Mouse (Mus musculus): ENCODE data around the gene Arid4a. TPM values are rescaled to one million over a fixed set of nuclear protein-coding genes. Genes with fewer than 3 reads are reported as not detected.

The Arid4a gene
- polyA plus RNA-seq, 1 experiment = 14.0 TPM

DNA sequence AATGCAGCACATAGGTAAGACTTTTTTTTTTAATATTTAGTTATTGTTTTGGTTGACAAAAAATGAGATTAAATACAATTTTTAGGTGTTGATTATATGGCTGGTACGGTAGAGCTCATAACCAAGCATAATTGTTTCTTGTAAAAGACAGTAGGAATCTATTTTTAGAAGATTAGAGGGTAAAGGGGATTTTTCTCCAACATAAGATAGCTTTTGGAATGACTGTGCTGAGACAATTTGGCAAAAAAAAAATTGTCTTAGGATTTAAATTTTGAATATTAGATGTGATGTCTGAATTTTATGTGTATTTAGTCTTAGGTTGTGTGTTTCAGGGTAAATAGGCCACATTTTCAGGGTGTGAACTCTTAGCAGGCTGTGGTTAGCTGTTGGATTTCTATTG, 32.8 kb downstream of the Arid4a start:
- TF ChIP-seq POLR2A (IDR thresholded peaks at IDR 0.05; ENCODE audit: low read depth, low read length) (no peak), CTCF (IDR thresholded peaks at IDR 0.05; ENCODE audit: borderline replicate concordance, insufficient read depth, low read length) (no peak)
- H3K27ac ChIP-seq (ENCODE audit: insufficient read depth, low read length) = no peak overlapping the region
- peaks cover 7% of the 10 kb centered on the region; the same call in 1 of the 2 replicates for H3K4me1 ChIP-seq (ENCODE audit: control insufficient read depth, insufficient read depth, low read length)
- H3K4me3 ChIP-seq (ENCODE audit: insufficient read depth, low read length) = no peak overlapping the region

DNA sequence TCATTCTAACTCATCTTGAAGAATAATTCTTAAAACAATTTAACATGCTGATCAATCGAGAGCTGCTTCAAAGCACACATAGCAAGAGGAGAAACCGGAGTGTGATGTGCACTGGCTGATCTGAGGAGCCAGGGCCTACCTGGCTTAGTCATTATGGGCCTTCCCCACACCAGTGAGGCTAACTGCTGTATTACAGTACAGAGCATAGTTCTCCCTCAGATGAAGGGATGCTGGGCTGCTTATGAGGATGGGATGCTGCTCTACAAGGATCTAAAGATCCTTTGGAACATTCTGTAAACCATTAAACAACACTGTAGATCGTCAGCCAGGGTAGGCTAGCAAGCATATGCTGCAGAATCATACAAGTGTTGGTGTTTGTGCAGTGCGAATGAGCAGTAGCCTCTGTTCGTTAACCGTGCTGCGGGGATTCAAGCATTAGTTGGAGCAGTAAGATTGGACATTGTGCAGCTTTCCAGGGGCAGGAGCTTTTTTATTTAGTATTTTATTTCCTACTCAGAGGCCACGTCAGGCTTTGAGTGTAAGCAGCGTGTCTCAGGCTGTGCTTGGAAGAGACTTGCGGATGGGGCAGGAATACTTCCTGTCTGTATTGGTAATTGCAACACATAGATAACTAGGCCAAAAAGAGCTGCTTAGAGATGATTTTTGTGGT, 33.9 kb downstream of the Arid4a start:
- H3K27ac ChIP-seq (ENCODE audit: insufficient read depth, low read length) = no peak overlapping the region
- H3K4me3 ChIP-seq (ENCODE audit: insufficient read depth, low read length) = no peak overlapping the region
- H3K4me1 ChIP-seq (ENCODE audit: control insufficient read depth, insufficient read depth, low read length) = peaks cover 7% of the 10 kb centered on the region; the same call in 1 of the 2 replicates
- TF ChIP-seq POLR2A (IDR thresholded peaks at IDR 0.05; ENCODE audit: low read depth, low read length) (no peak), CTCF (IDR thresholded peaks at IDR 0.05; ENCODE audit: borderline replicate concordance, insufficient read depth, low read length) (no peak)

DNA sequence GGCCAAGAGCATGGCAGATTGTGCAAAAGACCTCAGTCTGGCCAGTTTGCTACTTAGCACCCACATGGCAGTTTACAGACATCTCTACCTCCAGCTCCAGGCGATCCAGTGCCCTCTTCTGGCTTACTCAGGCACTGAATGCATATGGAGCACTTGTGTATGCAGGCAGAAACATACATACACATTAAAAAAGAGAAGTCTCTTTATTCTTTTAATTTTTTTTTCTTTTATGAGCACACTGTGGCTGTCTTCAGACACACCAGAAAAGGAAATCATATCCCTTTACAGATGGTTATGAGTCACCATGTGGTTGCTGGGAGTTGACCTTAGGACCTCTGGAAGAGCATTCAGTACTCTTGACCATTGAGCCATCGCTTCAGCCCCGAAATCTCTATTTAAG, 35.3 kb downstream of the Arid4a start:
- peak; percentile 37; the same call in 1 of the 2 replicates for TF ChIP-seq CTCF (IDR thresholded peaks at IDR 0.05; ENCODE audit: borderline replicate concordance, insufficient read depth, low read length)
- no peak for TF ChIP-seq POLR2A (IDR thresholded peaks at IDR 0.05; ENCODE audit: low read depth, low read length)
- Histone ChIP-seq H3K27ac (ENCODE audit: insufficient read depth, low read length) (no peak overlapping the region), H3K4me3 (ENCODE audit: insufficient read depth, low read length) (no peak overlapping the region), H3K4me1 (ENCODE audit: control insufficient read depth, insufficient read depth, low read length) (peaks cover 7% of the 10 kb centered on the region; the same call in 1 of the 2 replicates)

DNA sequence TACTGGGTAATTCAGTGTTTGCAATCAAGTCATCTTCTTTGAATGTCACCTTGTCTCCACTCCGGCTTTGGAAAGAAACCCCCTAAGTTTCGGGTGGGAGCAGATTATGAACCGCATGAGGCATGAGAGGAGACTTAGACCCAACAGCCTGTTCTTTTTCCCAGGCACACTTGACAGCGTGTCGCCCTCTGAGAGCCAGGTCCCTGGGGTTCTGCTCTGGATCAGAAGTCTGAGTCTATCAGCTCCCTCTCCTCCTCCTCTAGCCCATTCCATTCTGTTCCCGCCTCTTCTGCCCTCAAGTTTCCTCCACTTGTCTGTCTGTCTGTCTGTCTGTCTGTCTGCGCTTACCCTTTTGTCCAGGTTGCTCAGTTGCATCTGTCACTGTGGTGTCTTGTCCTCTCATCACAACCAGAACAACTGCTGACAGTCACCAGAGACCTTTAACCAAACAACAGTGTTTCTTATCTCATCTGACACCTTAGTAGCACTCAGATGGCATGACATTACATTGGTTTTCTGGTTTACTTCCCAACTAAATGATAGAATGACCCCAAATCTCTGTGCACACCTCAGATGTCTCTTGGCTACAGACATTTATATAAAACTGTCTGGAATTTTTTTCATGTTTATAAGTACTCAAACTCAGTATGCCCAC, 36.7 kb downstream of the Arid4a start:
- peaks cover 7% of the 10 kb centered on the region; the same call in 1 of the 2 replicates for H3K4me1 ChIP-seq (ENCODE audit: control insufficient read depth, insufficient read depth, low read length)

DNA sequence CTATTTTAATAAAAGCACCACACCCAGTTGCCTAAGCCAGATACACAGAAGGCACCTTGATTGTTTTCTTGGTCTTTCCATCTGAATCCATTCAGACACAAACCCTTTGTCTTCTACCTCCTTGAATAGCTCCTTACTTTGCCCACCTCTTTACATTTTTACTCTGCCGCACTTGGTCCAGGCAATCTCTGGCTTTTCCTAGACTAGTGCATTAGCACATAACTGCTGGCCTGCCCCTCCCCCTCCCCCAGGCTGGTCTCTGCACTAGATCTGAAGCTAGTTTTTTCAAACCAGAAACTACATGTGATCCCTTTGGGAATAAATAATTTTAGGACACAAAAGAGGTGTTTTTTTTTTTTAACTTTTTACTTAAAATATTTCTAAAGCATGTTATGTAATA, 37.2 kb downstream of the Arid4a start:
- H3K4me1 ChIP-seq (ENCODE audit: control insufficient read depth, insufficient read depth, low read length) = peaks cover 7% of the 10 kb centered on the region; the same call in 1 of the 2 replicates
- TF ChIP-seq POLR2A (IDR thresholded peaks at IDR 0.05; ENCODE audit: low read depth, low read length) = no peak
- TF ChIP-seq CTCF (IDR thresholded peaks at IDR 0.05; ENCODE audit: borderline replicate concordance, insufficient read depth, low read length) = no peak
- H3K27ac ChIP-seq (ENCODE audit: insufficient read depth, low read length) = no peak overlapping the region
- no peak overlapping the region for H3K4me3 ChIP-seq (ENCODE audit: insufficient read depth, low read length)

More for the DNA sequence above, 36.7 kb downstream of the Arid4a start:
- TF ChIP-seq POLR2A (IDR thresholded peaks at IDR 0.05; ENCODE audit: low read depth, low read length) (no peak), CTCF (IDR thresholded peaks at IDR 0.05; ENCODE audit: borderline replicate concordance, insufficient read depth, low read length) (no peak)
- H3K27ac ChIP-seq (ENCODE audit: insufficient read depth, low read length) = no peak overlapping the region
- no peak overlapping the region for H3K4me3 ChIP-seq (ENCODE audit: insufficient read depth, low read length)

DNA sequence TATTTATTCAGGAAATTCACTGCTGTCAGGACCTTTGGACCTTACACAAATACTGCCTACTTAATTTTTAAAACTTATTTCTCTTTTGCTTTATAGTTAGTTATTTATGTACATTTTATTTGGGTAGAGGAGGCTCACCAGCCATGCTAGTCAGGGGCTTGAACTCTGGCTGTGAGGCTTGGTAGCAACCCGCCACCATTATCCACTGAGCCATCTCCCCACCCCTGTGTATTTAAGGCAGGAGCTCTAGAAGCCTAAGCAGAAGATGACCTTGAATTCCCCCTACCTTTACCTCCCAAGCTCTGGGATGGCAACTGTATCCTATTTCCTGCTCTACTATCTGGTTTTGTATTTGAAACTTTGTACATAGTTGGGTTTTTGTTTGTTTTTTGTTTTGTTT, 37.7 kb downstream of the Arid4a start:
- TF ChIP-seq POLR2A (IDR thresholded peaks at IDR 0.05; ENCODE audit: low read depth, low read length) = no peak
- no peak for TF ChIP-seq CTCF (IDR thresholded peaks at IDR 0.05; ENCODE audit: borderline replicate concordance, insufficient read depth, low read length)
- no peak overlapping the region for H3K27ac ChIP-seq (ENCODE audit: insufficient read depth, low read length)
- H3K4me3 ChIP-seq (ENCODE audit: insufficient read depth, low read length) = no peak overlapping the region
- peaks cover 7% of the 10 kb centered on the region; the same call in 1 of the 2 replicates for H3K4me1 ChIP-seq (ENCODE audit: control insufficient read depth, insufficient read depth, low read length)

DNA sequence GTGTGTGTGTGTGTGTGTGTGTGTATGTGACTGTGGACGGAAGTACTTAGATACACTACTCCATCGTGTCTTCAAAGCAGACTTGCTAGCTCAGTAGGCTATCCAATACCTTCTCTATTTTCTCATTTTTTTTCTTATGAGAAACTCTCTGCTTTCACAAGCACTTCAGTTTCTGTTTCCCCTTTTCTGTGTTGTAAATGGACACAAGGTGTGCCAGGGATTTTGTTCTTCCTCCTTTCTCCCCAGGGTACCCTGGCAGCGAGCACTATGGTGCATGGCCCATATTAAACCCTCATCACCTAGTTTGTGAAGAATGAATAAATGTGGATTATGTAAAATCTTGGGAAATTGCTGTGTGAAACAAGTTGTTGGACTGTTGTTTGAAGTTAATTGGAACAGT, 39.7 kb downstream of the Arid4a start:
- no peak overlapping the region for H3K4me3 ChIP-seq (ENCODE audit: insufficient read depth, low read length)
- TF ChIP-seq CTCF (IDR thresholded peaks at IDR 0.05; ENCODE audit: borderline replicate concordance, insufficient read depth, low read length) = no peak
- no peak for TF ChIP-seq POLR2A (IDR thresholded peaks at IDR 0.05; ENCODE audit: low read depth, low read length)
- no peak overlapping the region for H3K27ac ChIP-seq (ENCODE audit: insufficient read depth, low read length)
- H3K4me1 ChIP-seq (ENCODE audit: control insufficient read depth, insufficient read depth, low read length) = peaks cover 3% of the 10 kb centered on the region; the same call in 1 of the 2 replicates

DNA sequence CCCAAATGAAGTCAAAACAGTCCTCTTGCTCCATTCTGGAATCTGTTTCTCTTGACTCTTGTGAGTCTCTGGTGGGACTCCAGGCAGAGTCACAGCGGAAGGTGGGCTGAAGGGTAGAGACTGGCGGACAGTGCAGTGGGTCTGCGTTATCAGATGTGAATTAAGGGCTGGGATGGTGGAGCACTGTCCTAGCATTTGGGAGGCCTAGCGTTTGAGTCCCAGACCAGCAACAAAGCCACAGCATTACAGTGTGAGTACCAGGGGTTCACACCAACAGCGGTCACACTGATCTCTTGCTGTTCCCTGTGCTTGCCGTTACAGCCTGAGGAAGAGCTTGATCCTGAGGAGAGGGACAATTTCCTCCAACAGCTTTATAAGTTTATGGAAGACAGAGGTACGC, 44.0 kb downstream of the Arid4a start:
- no peak for TF ChIP-seq CTCF (IDR thresholded peaks at IDR 0.05; ENCODE audit: borderline replicate concordance, insufficient read depth, low read length)
- TF ChIP-seq POLR2A (IDR thresholded peaks at IDR 0.05; ENCODE audit: low read depth, low read length) = no peak
- Histone ChIP-seq H3K4me3 (ENCODE audit: insufficient read depth, low read length) (no peak overlapping the region), H3K4me1 (ENCODE audit: control insufficient read depth, insufficient read depth, low read length) (0 out of 2 replicates have a peak, but pooled peaks cover 2% of the 10 kb centered on the region), H3K27ac (ENCODE audit: insufficient read depth, low read length) (no peak overlapping the region)

DNA sequence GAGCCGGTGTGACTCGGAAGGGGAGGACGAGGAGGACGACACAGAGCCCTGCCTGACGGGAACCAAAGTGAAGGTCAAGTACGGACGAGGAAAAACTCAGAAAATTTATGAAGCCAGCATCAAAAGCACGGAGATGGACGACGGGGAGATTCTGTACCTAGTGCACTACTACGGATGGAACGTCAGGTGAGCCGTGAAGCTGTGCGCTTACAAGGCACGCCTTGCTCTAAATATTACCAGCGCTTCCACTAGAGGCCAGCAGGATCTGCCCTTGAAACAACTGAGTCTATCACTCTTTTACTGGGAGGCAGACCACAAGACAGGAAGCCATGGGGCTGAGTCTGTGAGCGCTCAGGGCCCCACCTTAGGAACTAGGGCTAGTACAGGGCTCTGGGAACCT, 54.1 kb downstream of the Arid4a start:
- no peaks in the 10 kb centered on the region for H3K4me1 ChIP-seq (ENCODE audit: control insufficient read depth, insufficient read depth, low read length)
- TF ChIP-seq CTCF (IDR thresholded peaks at IDR 0.05; ENCODE audit: borderline replicate concordance, insufficient read depth, low read length) (no peak), POLR2A (IDR thresholded peaks at IDR 0.05; ENCODE audit: low read depth, low read length) (no peak)
- no peak overlapping the region for H3K4me3 ChIP-seq (ENCODE audit: insufficient read depth, low read length)

DNA sequence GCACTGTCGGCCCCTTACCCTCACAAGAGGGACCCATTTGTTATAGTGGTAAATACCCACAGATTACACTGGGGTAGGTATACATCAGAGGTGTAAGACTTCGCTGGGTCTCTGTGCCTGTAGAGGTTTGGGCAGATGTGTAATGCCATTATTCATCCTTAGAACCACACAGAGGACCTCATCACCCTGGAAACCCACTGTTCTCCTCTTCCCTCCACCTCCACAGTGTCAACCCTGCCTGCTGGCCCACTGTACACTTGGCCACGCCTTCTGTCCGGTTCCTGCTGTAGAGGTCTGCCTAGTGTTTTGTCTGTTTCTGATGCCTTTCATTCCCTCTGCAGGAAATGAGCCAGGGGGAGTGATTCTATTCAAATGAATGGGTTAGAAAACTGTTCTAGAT, 56.3 kb downstream of the Arid4a start:
- Histone ChIP-seq H3K4me3 (ENCODE audit: insufficient read depth, low read length) (no peak overlapping the region), H3K4me1 (ENCODE audit: control insufficient read depth, insufficient read depth, low read length) (no peaks in the 10 kb centered on the region), H3K27ac (ENCODE audit: insufficient read depth, low read length) (no peak overlapping the region)
- TF ChIP-seq POLR2A (IDR thresholded peaks at IDR 0.05; ENCODE audit: low read depth, low read length) (no peak), CTCF (IDR thresholded peaks at IDR 0.05; ENCODE audit: borderline replicate concordance, insufficient read depth, low read length) (no peak)

More for the DNA sequence above, 54.1 kb downstream of the Arid4a start:
- H3K27ac ChIP-seq (ENCODE audit: insufficient read depth, low read length) = no peak overlapping the region

All from embryonic fibroblast, embryonic 13.5 days (primary cell).